Mouse (Mus musculus) lung, postnatal 10 days (tissue): ENCODE results near the gene Brsk1.
A peak's percentile ranks its signal among the peaks of the same experiment; 100 is the strongest.

Experiments used
- DNase-seq: peaks from one replicate; pipeline ENCODE4 v3.0.0; 2021

Brsk1 gene

DNA sequence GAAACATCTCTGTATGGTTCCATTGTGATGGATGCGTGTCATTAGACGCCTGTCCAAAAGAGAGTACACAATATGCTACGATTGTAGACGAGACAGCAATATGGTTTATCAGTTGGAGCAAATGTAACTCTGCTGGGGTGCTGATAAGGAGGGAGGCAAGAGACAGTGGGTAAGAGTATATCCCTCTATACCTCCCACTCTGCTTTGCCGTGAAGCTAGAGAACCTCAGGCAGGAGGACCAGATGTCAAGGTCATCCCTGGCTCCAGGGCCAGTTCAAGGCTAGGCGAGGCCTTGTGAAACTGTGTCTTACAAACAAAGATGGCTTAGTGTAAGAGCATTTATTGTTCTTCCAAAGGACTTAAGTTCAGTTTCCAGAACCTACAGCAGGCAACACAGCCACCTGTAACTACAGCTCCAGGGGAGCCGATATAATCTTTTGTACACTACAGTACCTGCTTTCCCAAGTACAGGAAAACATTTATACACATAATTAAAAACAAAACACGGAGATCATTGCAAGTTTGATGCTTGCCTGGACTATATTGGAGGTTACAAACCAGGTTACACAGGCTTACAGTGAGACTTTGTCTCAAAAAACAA is 19.6 kb upstream of the Brsk1 start:
- no peak for DNase-seq

DNA sequence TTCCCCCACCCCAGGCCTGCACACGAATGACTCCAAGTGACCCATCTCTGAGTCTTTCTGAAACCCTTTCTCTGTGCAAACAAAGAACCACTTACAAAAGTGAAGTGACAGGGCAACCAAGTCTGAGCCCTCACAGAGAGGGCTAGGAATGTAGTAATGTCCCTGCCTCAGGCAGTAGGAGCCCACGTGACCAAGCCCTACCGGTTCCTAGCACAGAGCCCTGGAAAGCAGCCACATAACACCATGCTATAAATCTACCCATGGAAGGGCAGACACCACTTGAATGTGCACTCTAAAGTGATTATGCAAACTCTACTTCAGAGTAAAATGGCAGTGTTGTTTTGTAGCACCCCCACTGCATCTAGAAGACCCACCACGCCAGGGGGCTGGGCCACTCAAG is 18.4 kb upstream of the Brsk1 start:
- peak; percentile 32 for DNase-seq

DNA sequence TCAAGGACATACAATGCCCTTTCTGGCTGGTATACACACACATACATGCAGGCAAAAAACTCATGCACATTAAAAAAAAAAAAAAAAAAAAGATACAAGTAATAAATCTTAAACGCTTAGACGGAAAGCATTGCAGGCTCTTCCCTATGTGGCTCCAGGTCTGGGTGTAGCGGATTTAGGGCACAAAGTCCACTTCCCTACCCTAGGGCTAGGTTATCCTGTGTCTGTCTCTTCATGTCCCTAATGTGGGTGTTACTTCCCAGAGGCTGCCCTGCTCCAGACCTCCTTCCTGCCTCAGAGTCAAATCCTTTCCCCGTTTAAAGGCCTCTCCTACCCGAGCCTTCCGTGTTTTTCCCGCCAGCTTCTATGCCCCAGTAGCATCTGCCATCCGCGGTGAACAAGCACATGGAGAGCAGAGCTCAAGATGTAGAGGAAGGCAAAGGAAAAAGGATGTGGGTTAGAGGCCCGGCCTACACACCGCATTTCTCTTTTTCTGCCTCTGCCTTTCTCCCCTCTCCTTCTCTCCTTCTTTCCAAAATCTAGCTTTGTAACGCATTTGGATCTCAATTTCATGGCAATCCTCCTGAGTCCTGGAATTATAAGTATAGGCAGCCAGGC is 16.2 kb upstream of the Brsk1 start:
- no peak for DNase-seq

DNA sequence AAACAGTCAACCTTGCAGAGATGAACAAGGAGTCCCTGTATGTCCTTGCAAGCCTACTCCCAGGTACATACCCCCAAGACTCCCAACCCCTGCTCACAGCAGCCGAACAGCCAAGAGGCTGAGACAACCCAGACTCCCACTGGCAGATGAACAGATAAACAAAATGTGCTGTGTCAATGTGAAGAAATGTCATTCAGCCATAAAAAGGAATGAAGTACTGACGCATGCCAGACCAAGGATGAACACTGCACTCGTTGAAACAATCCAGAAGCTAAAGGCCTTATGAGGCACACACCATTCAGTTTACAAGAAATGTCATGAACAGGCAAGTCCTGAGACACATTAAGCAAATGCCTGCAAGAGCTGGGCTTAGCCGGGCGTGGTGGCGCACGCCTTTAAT is 15.2 kb upstream of the Brsk1 start:
- no peak for DNase-seq

DNA sequence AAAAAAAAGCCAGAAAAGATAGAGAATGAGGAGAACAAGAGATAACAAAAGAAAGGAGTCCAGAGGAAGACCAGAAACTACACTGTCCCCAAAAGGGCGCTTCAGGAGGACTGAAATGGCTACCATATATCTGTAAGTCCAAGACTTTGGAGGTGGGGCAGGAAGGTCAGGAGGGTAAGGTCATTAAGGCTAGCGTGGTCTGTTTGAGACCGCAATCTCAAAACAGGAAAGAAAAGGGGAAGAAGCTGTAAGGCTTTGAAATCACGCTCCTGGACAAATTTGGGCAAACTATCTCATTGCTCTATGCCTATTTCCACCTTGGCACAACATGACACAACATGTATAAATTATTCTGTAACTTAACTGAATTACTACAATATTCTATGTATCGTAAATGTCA is 7.1 kb upstream of the Brsk1 start:
- DNase-seq, result no peak

DNA sequence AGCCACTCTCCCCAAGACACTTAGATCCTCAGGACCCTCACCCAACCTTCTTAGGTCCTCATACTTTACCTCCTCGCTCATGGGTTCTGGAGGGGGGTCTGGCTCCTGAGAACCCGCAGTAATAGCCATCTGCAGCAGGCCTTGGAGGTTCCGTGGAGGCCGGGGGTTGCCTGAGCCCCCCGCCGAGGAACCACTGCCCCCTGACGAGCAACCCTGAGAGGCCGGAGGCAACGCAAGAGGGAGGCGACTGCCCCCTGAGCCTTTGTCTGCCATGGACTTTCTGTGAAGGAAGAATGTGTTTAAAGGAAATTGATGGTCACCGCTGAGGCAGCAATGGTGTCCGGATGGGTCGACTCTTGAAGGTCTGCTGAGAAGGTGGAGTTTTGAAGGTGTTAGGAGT is 6.2 kb upstream of the Brsk1 start:
- DNase-seq, result no peak

DNA sequence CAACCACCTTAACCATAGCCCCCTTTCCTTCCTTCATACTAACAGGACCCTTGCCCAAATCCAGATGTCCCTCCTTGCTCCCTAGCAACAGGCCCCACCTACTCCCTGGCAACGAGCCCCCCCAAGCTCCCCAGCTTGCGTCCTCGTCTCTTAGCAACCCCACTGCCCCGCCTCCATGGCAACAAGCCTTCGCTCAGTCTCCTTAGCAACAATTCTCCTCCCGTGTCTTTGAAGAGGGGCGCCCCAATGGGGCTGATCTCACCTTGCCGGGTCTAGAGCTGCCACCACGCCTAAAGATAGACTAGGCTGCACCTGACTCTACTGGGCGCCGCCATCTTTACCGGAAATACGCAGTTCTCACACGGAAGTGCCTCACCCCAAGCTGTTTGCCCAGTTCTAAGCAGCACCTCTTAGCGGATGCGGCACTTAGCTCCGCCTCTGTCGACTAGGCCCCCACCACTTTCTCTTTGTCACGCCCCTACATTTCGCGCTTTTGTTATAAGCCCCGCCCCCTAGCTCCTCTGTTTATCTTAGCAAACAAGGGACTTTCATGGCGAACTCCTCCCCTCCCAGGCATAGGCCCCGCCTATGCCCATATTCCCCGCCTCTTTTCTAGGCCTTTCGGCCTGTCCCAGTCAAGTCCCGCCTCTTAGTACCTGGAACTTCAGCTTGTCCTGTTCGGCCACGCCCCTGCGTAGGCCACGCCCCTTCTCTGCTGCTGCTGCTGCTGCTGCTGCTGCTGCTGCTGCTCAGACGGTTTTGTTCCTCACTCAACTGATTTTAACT is 5.6 kb upstream of the Brsk1 start, which contains the start of gene Hspbp1:
Gene Hspbp1, minus strand, starts transcription at position 437 of the 786 bp plus-strand sequence.
- DNase-seq, result peak; percentile 99

DNA sequence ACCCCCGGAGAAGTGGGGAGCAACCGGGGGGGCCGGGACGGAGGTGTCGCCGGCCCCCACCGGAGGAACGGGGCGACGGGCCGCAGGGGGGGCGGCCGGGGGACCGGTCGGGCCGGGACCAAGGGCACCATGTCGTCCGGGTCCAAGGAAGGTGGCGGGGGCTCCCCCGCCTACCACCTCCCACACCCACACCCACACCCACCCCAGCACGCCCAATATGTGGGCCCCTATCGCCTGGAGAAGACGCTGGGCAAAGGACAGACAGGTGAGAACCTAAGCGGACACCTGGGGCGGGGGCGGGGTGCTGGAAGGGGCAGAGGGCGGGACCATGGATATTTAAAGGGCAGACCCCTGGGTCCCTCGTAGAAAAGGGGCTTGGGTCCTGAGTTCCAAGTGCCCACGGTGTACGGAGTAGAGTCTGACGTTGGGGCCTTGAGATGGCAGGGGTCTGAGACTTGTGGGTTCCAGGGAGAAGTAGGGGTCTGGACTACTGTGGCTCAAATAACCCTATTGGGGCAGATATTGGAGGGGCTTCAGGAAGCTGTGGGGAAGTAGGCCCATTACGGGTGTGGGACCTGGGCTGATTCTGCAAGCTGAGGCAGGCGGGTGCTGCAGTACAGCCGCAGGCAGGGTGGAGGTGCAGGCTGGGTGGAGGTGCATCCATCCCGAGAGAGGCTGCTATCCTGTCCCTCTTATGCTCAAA is 698 bp downstream of the Brsk1 start:
- DNase-seq, result no peak

DNA sequence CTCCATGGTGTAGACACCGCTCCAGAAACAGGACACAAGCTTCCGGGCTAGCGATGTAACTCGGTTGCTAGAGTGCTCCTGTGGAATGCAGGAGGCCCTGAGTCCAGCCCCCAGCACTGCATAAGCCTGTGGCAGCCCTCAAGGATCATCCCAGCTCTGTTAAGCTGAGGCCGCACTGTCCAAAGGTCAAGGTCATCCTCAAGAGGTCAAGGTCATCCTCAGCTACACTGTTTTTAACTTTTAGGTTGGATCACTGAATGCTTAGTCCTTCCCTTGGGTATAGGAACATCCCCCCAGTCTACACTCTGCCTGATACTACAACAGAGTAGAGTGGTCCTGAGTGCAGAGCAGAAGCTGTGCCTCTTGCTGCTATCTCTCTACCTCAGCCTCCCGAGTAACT is 2.6 kb downstream of the Brsk1 start:
- DNase-seq, result no peak

DNA sequence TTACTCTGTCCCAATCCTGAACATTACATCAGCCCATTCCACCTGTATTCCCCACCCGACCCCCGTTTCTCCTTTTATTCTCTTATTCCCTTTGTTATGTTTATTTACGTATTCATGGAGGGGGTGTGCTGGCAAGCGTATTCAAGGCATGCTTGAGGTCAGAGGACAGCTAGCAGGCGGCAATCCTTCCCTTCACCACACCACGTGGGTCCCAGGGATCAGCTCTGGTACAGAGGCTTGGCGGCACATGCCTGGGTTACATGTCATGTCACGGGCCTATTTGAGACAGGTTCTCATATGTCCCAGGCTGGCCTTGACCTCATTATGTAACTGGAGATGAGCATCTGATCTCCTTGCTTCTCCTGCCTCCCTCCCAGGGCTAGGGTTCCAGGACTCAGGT is 11.9 kb downstream of the Brsk1 start:
- DNase-seq, result peak; percentile 18

DNA sequence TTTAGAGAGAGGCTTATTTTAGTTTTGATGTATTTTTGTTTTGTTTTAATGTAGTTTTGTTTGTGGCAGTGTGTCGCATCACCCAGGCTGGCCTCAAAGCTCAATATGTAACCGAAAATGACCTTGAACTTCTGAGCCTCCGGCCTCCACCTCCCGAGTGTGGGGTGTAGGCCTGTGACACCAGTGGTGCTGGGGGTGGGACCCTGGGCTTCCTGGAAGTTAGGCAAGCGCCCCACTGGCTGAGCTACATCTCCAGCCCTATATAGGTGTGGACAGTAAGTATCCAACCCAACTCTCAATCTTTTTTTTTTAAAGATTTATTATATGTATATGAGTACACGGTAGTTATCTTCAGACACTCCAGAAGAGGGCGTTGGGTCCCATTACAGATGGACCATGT is 12.8 kb downstream of the Brsk1 start:
- DNase-seq, result no peak

DNA sequence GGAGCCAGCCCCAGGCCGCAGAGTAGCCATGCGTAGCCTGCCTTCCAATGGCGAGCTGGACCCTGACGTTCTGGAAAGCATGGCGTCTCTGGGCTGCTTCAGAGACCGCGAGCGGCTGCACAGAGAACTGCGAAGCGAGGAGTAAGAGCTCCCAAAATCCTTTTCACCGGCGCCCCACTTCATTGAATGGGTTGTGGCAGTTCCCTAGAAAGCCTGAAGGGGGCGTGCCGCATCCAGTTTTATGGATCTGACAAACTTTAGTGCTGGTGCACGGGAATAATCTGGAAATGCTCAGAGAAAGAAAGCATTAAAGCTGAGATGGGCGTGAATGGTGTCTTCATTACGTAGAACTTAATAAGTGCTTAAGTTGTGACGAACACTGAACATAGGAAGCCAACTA is 14.7 kb downstream of the Brsk1 start:
- peak; percentile 58 for DNase-seq

DNA sequence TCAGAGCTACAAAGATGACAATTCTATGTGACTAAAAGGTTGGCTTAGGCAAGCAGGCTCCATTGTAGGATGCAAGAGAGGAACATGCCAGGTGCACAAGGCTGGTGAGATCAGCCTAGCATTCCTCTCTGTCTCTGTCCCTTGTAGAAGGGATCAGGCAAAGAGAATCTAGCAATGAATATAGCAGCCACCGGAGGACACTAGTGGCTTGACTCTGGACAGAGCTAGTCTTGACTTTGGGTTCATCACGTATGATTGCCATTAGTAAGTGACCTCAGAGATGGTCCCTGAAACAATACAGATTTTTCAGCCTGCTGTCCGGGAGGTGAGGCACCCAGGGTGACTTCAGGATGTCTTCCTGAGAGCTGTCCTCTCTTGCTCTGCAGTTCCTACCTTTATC is 22.2 kb downstream of the Brsk1 start:
- DNase-seq, result no peak

DNA sequence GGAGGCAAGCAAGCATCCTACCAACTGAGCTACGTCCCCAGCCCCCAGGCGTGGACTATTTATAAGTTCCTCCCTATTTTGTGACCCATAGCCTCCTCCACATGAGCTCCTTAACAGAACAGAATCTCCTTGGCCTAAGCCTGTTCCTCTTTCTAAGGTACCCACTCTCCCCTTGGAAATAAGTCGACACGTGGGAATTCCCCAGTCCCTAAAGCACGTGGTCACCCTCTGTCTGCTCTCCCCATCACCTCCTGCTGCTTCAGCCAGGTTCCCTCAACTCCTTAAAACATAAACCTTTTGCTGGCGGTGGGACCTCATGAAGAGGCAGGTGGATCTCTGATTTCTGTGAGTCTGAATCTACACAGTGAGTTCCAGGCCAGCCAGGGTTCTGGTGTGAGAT is 26.6 kb downstream of the Brsk1 start:
- no peak for DNase-seq

DNA sequence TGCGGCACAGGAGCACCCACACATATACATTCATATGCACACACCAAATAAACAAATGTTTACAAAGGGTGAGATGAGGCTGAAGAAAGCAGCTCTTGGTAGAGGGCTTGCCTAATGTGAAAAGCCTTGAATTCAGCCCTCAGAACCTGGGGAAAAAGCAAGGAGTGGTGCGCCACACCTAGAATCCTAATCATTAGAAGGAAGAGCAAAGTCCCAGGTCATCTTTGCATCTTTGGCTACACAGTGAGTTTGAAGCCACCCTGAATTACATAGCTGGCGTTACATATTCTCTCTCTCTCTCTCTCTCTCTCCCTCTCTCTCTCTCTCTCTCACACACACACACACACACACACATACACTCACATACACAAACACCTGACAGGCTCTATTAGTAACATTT is 28.9 kb downstream of the Brsk1 start:
- no peak for DNase-seq

DNA sequence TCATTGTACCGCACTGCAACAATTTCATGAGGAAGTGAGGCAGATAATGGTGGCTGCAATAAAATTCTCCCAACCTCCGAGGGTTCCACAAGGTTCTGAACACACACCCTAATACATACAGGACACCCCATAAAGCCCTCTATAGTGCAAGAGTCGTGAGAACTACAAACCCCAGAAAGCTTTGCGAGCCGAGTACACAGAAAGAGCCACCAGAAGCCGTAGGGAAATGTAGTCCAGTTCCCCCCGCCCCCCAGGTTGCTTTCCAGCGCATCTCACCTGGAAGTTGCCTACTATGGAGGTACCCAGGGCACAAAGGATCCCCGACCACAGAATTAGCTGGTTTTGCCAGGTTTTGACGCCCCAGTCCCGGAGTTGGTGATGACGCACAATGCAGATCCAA is 33.1 kb downstream of the Brsk1 start:
- DNase-seq, result peak; percentile 38

DNA sequence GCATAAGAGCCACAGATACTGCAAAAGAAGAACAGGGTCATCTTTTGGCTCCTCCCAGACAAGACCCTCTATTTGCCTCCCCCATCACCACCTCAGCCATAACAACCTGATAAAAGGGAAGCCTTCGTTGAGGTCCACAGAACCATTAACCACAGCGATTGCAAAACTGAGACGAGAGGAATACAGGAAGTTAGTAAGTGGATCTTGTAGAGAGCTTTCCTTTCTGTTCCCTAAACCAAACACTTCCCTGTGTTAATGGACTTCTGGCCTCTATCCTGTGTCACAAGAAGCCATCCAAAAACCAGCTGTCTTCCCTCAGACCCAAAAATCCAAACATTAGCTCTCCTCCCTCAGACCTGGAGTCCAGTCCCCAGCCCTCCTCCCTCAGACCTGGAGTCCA is 34.0 kb downstream of the Brsk1 start:
- no peak for DNase-seq

DNA sequence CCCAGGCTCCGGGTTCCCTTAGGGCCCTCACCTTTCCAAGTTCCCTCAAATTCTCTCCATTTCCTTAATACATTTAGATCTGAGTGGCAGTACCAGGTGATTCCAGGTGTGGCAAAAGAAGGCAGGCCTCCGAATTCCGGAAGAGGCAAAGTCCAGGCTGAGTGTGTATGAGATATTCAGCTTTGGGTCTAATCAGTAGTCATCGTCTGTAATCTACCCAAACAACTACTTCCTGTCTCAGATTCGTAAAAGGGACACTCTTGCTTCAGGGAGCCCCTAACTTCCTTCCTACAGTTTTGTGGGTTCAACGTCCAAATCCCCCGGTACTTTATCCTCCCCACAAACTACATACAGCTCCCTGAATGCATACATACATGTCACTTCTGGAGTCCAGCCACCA is 34.8 kb downstream of the Brsk1 start, which contains the start of gene Tmem150b:
Gene Tmem150b, minus strand, starts transcription at position 81 of the 400 bp plus-strand sequence.
- no peak for DNase-seq

DNA sequence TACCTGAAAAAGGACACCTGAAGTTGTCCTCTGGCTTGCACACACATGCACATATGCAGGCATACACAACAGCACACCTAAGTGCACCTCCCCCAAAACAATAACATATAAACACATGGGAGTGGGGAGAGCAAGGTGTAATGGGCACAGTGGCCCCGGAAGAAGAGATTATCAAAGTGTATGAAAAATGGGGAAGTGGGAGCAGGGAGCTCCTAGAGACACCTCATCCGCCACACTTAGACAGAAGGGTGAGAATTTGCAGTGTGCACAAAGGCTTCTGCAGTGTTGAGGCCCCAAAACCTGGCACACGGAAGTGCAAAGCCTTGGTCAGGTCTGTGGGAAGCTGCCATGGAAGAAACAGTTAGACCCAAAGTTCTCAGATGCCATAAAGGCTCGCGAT is 40.7 kb downstream of the Brsk1 start:
- no peak for DNase-seq

DNA sequence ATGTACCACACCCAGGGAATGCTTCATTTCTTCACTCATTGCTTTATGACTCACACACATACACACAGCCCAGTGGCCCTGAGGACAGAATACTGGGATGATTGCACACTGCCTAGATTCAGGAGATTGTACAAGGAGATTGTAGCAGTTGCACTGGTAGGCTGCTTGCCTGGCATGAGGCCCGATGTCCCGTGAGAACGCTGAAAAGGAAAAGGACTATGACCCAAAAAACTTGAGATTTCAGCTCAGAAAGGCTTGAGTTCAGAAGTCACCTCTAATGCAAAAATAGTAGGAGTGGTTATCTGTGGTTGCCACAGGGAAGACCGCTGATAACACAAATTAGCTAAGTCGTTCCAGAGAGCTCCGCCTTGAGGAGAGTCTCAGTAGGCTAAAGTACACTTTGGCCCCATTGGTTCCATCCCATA is 42.6 kb downstream of the Brsk1 start:
- DNase-seq, result no peak

DNA sequence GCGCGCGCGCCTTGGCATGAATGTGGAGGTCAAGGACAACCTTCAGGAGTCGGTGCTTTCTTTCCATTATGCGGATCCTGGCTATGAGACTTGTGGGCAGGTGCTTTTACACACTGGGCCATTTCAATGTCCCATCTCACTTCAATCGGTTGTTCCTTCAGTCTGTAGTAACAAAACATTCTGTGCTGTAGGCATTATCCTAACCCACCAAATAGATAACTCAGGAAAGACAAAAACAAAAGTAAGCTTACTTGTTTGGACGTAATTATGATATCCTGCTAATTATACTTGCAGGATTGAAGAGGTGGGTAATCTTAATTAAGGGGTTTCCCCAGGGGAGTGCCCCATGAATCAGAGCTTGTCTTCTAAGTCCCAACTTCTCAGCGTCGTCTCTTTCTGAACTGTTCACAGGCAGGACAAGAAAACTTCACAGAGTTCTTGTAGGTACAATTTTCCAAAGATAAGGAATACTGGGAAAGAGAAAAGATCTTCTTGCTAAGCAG is 48.7 kb downstream of the Brsk1 start:
- DNase-seq, result no peak

DNA sequence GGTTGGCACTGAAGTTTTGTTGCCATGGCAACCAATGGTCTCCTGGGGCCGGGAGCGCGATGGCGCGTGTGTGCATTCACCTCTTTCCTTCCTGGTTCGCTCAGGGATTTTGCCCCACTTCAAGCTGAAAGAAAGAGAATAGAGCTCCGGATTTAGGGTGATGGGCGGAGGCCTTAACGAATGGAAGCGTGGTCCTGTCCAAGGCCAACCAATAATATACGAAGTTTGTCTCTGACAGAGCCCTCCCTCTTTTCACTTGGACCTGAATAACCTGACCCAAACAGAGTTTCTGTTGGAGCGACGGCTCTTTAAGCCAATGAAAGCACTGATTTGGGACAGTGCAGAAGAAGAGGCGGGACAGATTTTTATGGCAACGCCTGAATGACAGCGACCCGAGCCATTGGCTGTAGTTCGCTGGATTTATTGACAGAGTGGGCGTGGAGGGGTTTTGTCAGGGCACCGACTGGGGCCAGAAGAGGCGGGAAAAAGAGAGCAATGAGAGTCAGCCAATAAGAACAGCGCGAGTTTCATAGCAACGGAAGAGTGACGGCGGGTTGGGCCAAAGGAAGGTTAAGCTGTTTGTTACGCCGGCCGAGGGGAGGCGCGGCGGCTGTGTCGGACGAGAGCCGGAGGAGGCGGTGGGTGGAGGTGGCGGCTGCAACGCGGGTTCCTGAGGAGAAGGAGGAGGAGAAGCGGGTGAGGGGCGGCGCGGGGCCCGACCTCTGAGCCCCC is 49.3 kb downstream of the Brsk1 start, which contains the start of gene Kmt5c:
Gene Kmt5c, plus strand, starts transcription at position 572 of the 732 bp plus-strand sequence.
- peak; percentile 99 for DNase-seq

DNA sequence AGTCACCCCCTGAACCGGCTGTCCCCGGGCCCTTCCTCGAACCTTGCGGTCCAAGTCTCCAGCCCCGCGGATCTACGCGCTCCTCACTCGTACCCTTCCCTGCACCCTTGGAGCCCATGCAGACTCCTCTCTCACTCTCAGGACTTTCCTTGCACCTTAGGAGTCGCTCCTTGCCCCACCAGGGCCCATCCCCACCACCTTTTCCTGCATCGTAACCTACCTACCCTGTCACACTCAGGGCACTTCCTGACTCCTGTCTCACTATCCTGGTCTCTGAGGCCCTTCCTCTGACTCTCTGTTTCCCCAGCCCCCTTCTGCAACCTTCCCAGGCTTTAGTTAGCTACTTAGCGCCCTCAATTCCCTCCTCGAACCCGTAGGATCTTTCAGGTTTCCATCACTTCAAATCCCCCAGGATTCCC is 49.9 kb downstream of the Brsk1 start:
- DNase-seq, result no peak
